Mouse (Mus musculus): ENCODE results near the gene Fsd2. TPM values are rescaled to one million over a fixed set of nuclear protein-coding genes. Genes with fewer than 3 reads are reported as not detected.

Gene Fsd2
- total and polyA plus RNA-seq, 3 experiments = 0.03 TPM; not detected in 2

GRCm38 (mm10) chr7:81592686-81593085 lies 25.9 kb upstream of the Fsd2 start:
- H3K79me2 ChIP-seq (ENCODE audit: control insufficient read depth, insufficient read depth, low read length, poor library complexity) = no peaks in the 10 kb centered on the region
- H3K27ac ChIP-seq (ENCODE audit: control insufficient read depth, low read depth, low read length) = no peak overlapping the region
- DNase-seq (ENCODE audit: low read depth, low spot score) = no peak
- H3K9me3 ChIP-seq (replicated peaks; ENCODE audit: insufficient read depth, low read length) = no peaks in the 10 kb centered on the region
- no peak overlapping the region for H3K4me3 ChIP-seq (ENCODE audit: control insufficient read depth in 1 of 2, insufficient read depth in 1 of 2, low read depth in 2 of 2, low read length in 2 of 2)
- no peaks in the 10 kb centered on the region for H3K27me3 ChIP-seq (ENCODE audit: control insufficient read depth in 1 of 2, insufficient read depth in 2 of 2, low read length in 2 of 2)
- TF ChIP-seq POLR2AphosphoS2 (IDR thresholded peaks at IDR 0.05; ENCODE audit: low read length) (no peak), ZC3H11A (IDR thresholded peaks at IDR 0.05; ENCODE audit: low read depth, low read length) (no peak), ZKSCAN1 (IDR thresholded peaks at IDR 0.05; ENCODE audit: low read depth, low read length) (no peak), ZMIZ1 (IDR thresholded peaks at IDR 0.05; ENCODE audit: low read depth, low read length) (no peak)
- H3K36me3 ChIP-seq (ENCODE audit: control insufficient read depth in 1 of 2, insufficient read depth in 2 of 2, low read length in 2 of 2) = peaks cover 0 to 19% of the 10 kb centered on the region in 2 experiments; a peak in 2 of 4 replicates
- no peaks in the 10 kb centered on the region for H3K4me1 ChIP-seq (ENCODE audit: control insufficient read depth in 1 of 2, insufficient read depth in 2 of 2, low read length in 2 of 2)
- no peak overlapping the region for H3K9ac ChIP-seq (ENCODE audit: control insufficient read depth, low read depth, low read length, poor library complexity, severe bottlenecking)

GRCm38 (mm10) chr7:81587238-81587637 lies 20.5 kb upstream of the Fsd2 start:
- no peaks in the 10 kb centered on the region for H3K79me2 ChIP-seq (ENCODE audit: control insufficient read depth, insufficient read depth, low read length, poor library complexity)
- H3K27ac ChIP-seq (ENCODE audit: control insufficient read depth, low read depth, low read length) = no peak overlapping the region
- H3K4me1 ChIP-seq (ENCODE audit: control insufficient read depth in 1 of 2, insufficient read depth in 2 of 2, low read length in 2 of 2) = no peaks in the 10 kb centered on the region
- no peak overlapping the region for H3K9ac ChIP-seq (ENCODE audit: control insufficient read depth, low read depth, low read length, poor library complexity, severe bottlenecking)
- no peak overlapping the region for H3K4me3 ChIP-seq (ENCODE audit: control insufficient read depth in 1 of 2, insufficient read depth in 1 of 2, low read depth in 2 of 2, low read length in 2 of 2)
- no peaks in the 10 kb centered on the region for H3K9me3 ChIP-seq (replicated peaks; ENCODE audit: insufficient read depth, low read length)
- H3K36me3 ChIP-seq (ENCODE audit: control insufficient read depth in 1 of 2, insufficient read depth in 2 of 2, low read length in 2 of 2) = peaks cover 0 to 29% of the 10 kb centered on the region in 2 experiments; a peak in 2 of 4 replicates
- H3K27me3 ChIP-seq (ENCODE audit: control insufficient read depth in 1 of 2, insufficient read depth in 2 of 2, low read length in 2 of 2) = no peaks in the 10 kb centered on the region
- no peak for DNase-seq (ENCODE audit: low read depth, low spot score)
- TF ChIP-seq UBTF (IDR thresholded peaks at IDR 0.05; ENCODE audit: borderline replicate concordance, insufficient read depth, low read depth, low read length) (no peak), ZMIZ1 (IDR thresholded peaks at IDR 0.05; ENCODE audit: low read depth, low read length) (no peak), TCF12 (IDR thresholded peaks at IDR 0.05; ENCODE audit: low read depth, low read length) (no peak), POLR2AphosphoS2 (IDR thresholded peaks at IDR 0.05; ENCODE audit: low read length) (no peak), MAX (IDR thresholded peaks at IDR 0.05; ENCODE audit: low read length) (no peak), RAD21 (IDR thresholded peaks at IDR 0.05; ENCODE audit: low read depth, low read length) (no peak), TAL1 (IDR thresholded peaks at IDR 0.05; ENCODE audit: low read length) (no peak), SMC3 (IDR thresholded peaks at IDR 0.05; ENCODE audit: low read depth, low read length) (no peak), MAZ (IDR thresholded peaks at IDR 0.05; ENCODE audit: low read depth, low read length) (no peak)

GRCm38 (mm10) chr7:81585326-81585725 lies 18.6 kb upstream of the Fsd2 start:
- no peak overlapping the region for H3K4me3 ChIP-seq (ENCODE audit: control insufficient read depth in 1 of 2, insufficient read depth in 1 of 2, low read depth in 2 of 2, low read length in 2 of 2)
- TF ChIP-seq ZC3H11A (IDR thresholded peaks at IDR 0.05; ENCODE audit: low read depth, low read length) (no peak), RAD21 (IDR thresholded peaks at IDR 0.05; ENCODE audit: low read depth, low read length) (no peak), EP300 (IDR thresholded peaks at IDR 0.05; ENCODE audit: low read depth in 1 of 2, low read length in 2 of 2) (no peak), HCFC1 (IDR thresholded peaks at IDR 0.05; ENCODE audit: low read depth, low read length) (no peak), ZKSCAN1 (IDR thresholded peaks at IDR 0.05; ENCODE audit: low read depth, low read length) (no peak), BHLHE40 (IDR thresholded peaks at IDR 0.05; ENCODE audit: borderline replicate concordance, low read depth, low read length) (no peak), ZNF384 (IDR thresholded peaks at IDR 0.05; ENCODE audit: low read depth, low read length) (no peak), TBP (IDR thresholded peaks at IDR 0.05; ENCODE audit: low read depth, low read length) (no peak), RCOR1 (IDR thresholded peaks at IDR 0.05; ENCODE audit: low read depth, low read length) (no peak), POLR2AphosphoS5 (IDR thresholded peaks at IDR 0.05; ENCODE audit: borderline replicate concordance, low read depth, low read length) (no peak), ZMIZ1 (IDR thresholded peaks at IDR 0.05; ENCODE audit: low read depth, low read length) (no peak), KAT2A (conservative IDR thresholded peaks at IDR 0.05; ENCODE audit: low read depth, low read length) (no peak), POLR2A (IDR thresholded peaks at IDR 0.05; ENCODE audit: control insufficient read depth in 1 of 2, insufficient read depth in 1 of 2, low read depth in 1 of 2, low read length in 2 of 2, poor library complexity in 1 of 2) (no peak), ETS1 (IDR thresholded peaks at IDR 0.05; ENCODE audit: low read depth, low read length) (no peak)
- peaks cover 0 to 30% of the 10 kb centered on the region in 2 experiments; a peak in 2 of 4 replicates for H3K36me3 ChIP-seq (ENCODE audit: control insufficient read depth in 1 of 2, insufficient read depth in 2 of 2, low read length in 2 of 2)
- H3K27ac ChIP-seq (ENCODE audit: control insufficient read depth, low read depth, low read length) = no peak overlapping the region
- DNase-seq (ENCODE audit: low read depth, low spot score) = no peak
- H3K27me3 ChIP-seq (ENCODE audit: control insufficient read depth in 1 of 2, insufficient read depth in 2 of 2, low read length in 2 of 2) = no peaks in the 10 kb centered on the region
- H3K9me3 ChIP-seq (replicated peaks; ENCODE audit: insufficient read depth, low read length) = no peaks in the 10 kb centered on the region
- H3K79me2 ChIP-seq (ENCODE audit: control insufficient read depth, insufficient read depth, low read length, poor library complexity) = no peaks in the 10 kb centered on the region
- no peak overlapping the region for H3K9ac ChIP-seq (ENCODE audit: control insufficient read depth, low read depth, low read length, poor library complexity, severe bottlenecking)
- H3K4me1 ChIP-seq (ENCODE audit: control insufficient read depth in 1 of 2, insufficient read depth in 2 of 2, low read length in 2 of 2) = no peaks in the 10 kb centered on the region

Measured in MEL (cell line).